In the genomic region with DNA sequence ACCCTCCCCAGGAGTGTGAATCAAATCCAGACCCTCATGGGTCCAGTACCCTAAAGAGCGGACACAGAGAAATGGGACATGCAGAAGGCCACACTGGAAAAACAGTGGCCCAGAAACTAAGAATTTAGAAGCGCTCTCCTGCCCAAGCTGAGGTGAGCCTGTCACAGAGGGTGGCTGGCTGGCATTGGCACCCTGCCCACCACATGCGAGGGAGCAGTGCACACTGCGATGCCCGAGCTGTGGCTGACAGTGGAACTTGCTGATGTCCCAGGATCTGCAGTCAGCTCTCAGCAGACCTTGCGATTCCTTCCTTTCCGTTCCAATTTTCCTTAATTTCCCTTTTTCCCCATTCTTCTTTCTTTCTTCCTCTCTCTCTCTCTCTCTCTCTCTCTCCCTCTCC, we compare ENCODE assay signal across 15 mouse cellular contexts. TPM values are rescaled to one million over a fixed set of nuclear protein-coding genes. Genes with fewer than 3 reads are reported as not detected.
A peak's percentile ranks its signal among the peaks of the same experiment; 100 is the strongest.
DNase-seq lines count a peak whose midpoint lies in the region; ATAC-seq and TF ChIP-seq lines count a peak whose summit lies in the region.
"Had no signal": no experiment of that assay in that cellular context is flagged by ENCODE, and none has a peak within 500 bp of the region (broad histone marks: within the 10 kb centered on the region; RNA-seq: fewer than 3 reads in every experiment).

No protein-coding gene starts in this region.

- no peaks in the 10 kb centered on the region for H3K27me3 ChIP-seq in kidney, adult 2 months (replicated peaks; ENCODE audit: control insufficient read depth, insufficient read depth, low read length)
- H3K27me3 ChIP-seq: hindbrain, embryonic 15.5 days; liver, embryonic 13.5 days had no signal

- DNase-seq in cerebellum, postnatal 4 days (ENCODE audit: low spot score in 2 of 2): no peak
- DNase-seq in kidney, postnatal 10 days: peak; percentile 40
- no peak for DNase-seq in kidney, adult 2 months
- peak; percentile 58 to 66 for DNase-seq in adrenal gland, postnatal 36 days
- peak; percentile 58 to 77 for DNase-seq in cerebellum, postnatal 36 days
- DNase-seq in embryo, embryonic 9.5 days (ENCODE audit: extremely low spot score): no peak
- DNase-seq in spleen, postnatal 4 days (ENCODE audit: low spot score in 2 of 2): no peak
- DNase-seq: embryo, embryonic 11 days; liver, embryonic 13.5 days; right cerebral cortex, adult 18-20 months had no signal

- no peak overlapping the region for H3K4me3 ChIP-seq in kidney, adult 2 months (ENCODE audit: insufficient read depth, low read depth, low read length)
- H3K4me3 ChIP-seq: forebrain, embryonic 10.5 days; hindbrain, embryonic 15.5 days; liver, embryonic 13.5 days had no signal

- TF ChIP-seq CTCF in kidney, adult 2 months (conservative IDR thresholded peaks at IDR 0.05; ENCODE audit: insufficient read depth, insufficient read length, low read depth, low read length): no peak

- no peaks in the 10 kb centered on the region for H3K4me1 ChIP-seq in kidney, adult 2 months (ENCODE audit: control insufficient read depth, insufficient read depth, low read length)
- H3K4me1 ChIP-seq: hindbrain, embryonic 15.5 days; liver, embryonic 13.5 days had no signal

- H3K27ac ChIP-seq in kidney, adult 2 months (ENCODE audit: insufficient read depth, low read depth, low read length): no peak overlapping the region
- H3K27ac ChIP-seq: forebrain, embryonic 10.5 days; hindbrain, embryonic 15.5 days; kidney, postnatal 0 days; liver, embryonic 13.5 days; macrophage had no signal

- peaks cover 3% of the 10 kb centered on the region for H3K36me3 ChIP-seq in kidney, adult 2 months (ENCODE audit: control insufficient read depth, insufficient read depth, low read length)

- WGBS in kidney, adult 2 months: 70% methylated on average over 7 of the region's 7 CpGs

- peak; percentile 66; the same call in 1 of the 2 replicates for ATAC-seq in cerebellum, adult (ENCODE audit: insufficient number of reproducible peaks, low FRiP score, low TSS enrichment)

- no peak for TF ChIP-seq POLR2A in kidney, adult 2 months (IDR thresholded peaks at IDR 0.05; ENCODE audit: low read depth, low read length)

RNA-seq across cellular contexts. Expression of a gene that starts 20.8 kb away (rescaled TPM):
- polyA plus RNA-seq in kidney, adult 2 months (2012; rRNA removed): 15.8 TPM in 2 replicates
- total RNA-seq in adrenal gland, postnatal 36 days (2021): 10 to 100 TPM; 63.8 to 66.6 TPM

Comparison
In these comparisons a context has a peak if more than half of its experiments do, and no peak if none do; other contexts are left out.
1. DNase-seq: peak in kidney, postnatal 10 days (single experiment), adrenal gland, postnatal 36 days (2 of 2) and cerebellum, postnatal 36 days (2 of 2); none in cerebellum, postnatal 4 days (0 of 2), kidney, adult 2 months (single experiment), embryo, embryonic 9.5 days (single experiment) and spleen, postnatal 4 days (0 of 2).